Comparison of ENCODE assay signal across 15 mouse cellular contexts in genomic region chr12:73125250-73125649, GRCm38 (mm10). TPM values are rescaled to one million over a fixed set of nuclear protein-coding genes. Genes with fewer than 3 reads are reported as not detected.
DNase-seq lines count a peak whose midpoint lies in the region; ATAC-seq and TF ChIP-seq lines count a peak whose summit lies in the region.
"Had no signal": no experiment of that assay in that cellular context is flagged by ENCODE, and none has a peak within 500 bp of the region (broad histone marks: within the 10 kb centered on the region; RNA-seq: fewer than 3 reads in every experiment).

No protein-coding gene starts in this region.

- no peak overlapping the region for H3K27ac ChIP-seq in heart, embryonic 15.5 days
- H3K27ac ChIP-seq in liver, embryonic 13.5 days = no peak overlapping the region
- no peak overlapping the region for H3K27ac ChIP-seq in liver, postnatal 0 days (ENCODE audit: low read depth)
- no peak overlapping the region for H3K27ac ChIP-seq in CH12.LX (ENCODE audit: insufficient read depth, low read depth)
- no peak overlapping the region for H3K27ac ChIP-seq in brown adipose tissue, adult 24 weeks (replicated peaks; ENCODE audit: low read depth, low read length)
- H3K27ac ChIP-seq: forebrain, embryonic 15.5 days; stomach, postnatal 0 days had no signal

- TF ChIP-seq CTCF in liver, postnatal 0 days (IDR thresholded peaks at IDR 0.05; ENCODE audit: low read depth) = no peak
- TF ChIP-seq CTCF in CH12.LX (conservative IDR thresholded peaks at IDR 0.05 in 1 of 2, IDR thresholded peaks at IDR 0.05 in 1 of 2; ENCODE audit: low read depth in 2 of 2, low read length in 2 of 2) = no peak

- no peak overlapping the region for H3K4me3 ChIP-seq in heart, embryonic 15.5 days
- no peak overlapping the region for H3K4me3 ChIP-seq in liver, embryonic 13.5 days (replicated peaks)
- H3K4me3 ChIP-seq in liver, postnatal 0 days (ENCODE audit: low read depth, low read length) = no peak overlapping the region
- H3K4me3 ChIP-seq in CH12.LX (replicated peaks in 1 of 3; ENCODE audit: low read depth in 2 of 3, low read length in 2 of 3, poor library complexity in 1 of 3) = peak overlapping the region in 1 of 3 experiments; percentile 33
- H3K4me3 ChIP-seq in brown adipose tissue, adult 24 weeks (ENCODE audit: insufficient read depth, low read depth, low read length) = peak overlapping the region; percentile 14

- WGBS in heart, embryonic 15.5 days = 47% methylated on average over 4 of the region's 4 CpGs
- 65% methylated on average over 4 of the region's 4 CpGs for WGBS in liver, embryonic 13.5 days (ENCODE audit: insufficient replicate concordance)
- WGBS in liver, postnatal 0 days (ENCODE audit: insufficient replicate concordance) = 71% methylated on average over 4 of the region's 4 CpGs

- H3K36me3 ChIP-seq in heart, embryonic 15.5 days = no peaks in the 10 kb centered on the region
- no peaks in the 10 kb centered on the region for H3K36me3 ChIP-seq in liver, embryonic 13.5 days
- H3K36me3 ChIP-seq in liver, postnatal 0 days (replicated peaks; ENCODE audit: insufficient read depth, low read length) = no peaks in the 10 kb centered on the region
- H3K36me3 ChIP-seq in CH12.LX (replicated peaks in 1 of 2; ENCODE audit: control insufficient read depth in 1 of 2, insufficient read depth in 1 of 2, low read length in 1 of 2) = peaks cover 0 to 4% of the 10 kb centered on the region in 2 experiments
- H3K36me3 ChIP-seq: forebrain, embryonic 15.5 days had no signal

- no peak for TF ChIP-seq RAD21 in CH12.LX (IDR thresholded peaks at IDR 0.05; ENCODE audit: low read depth, low read length)

- peaks cover 12% of the 10 kb centered on the region for H3K4me1 ChIP-seq in heart, embryonic 15.5 days (replicated peaks)
- H3K4me1 ChIP-seq in liver, embryonic 13.5 days (replicated peaks) = peaks cover 18% of the 10 kb centered on the region
- 0 out of 2 replicates have a peak, but pooled peaks cover 4% of the 10 kb centered on the region for H3K4me1 ChIP-seq in liver, postnatal 0 days (ENCODE audit: insufficient read depth)
- H3K4me1 ChIP-seq in CH12.LX (ENCODE audit: control insufficient read depth in 1 of 2, insufficient read depth in 2 of 2) = peaks cover 3 to 18% of the 10 kb centered on the region in 2 experiments
- H3K4me1 ChIP-seq in brown adipose tissue, adult 24 weeks (ENCODE audit: control insufficient read depth, insufficient read depth, insufficient read length, low read length) = peaks cover 3% of the 10 kb centered on the region; the same call in 1 of the 2 replicates

- no peak for TF ChIP-seq EP300 in liver, postnatal 0 days (IDR thresholded peaks at IDR 0.05; ENCODE audit: low read depth)
- no peak for TF ChIP-seq EP300 in CH12.LX (IDR thresholded peaks at IDR 0.05; ENCODE audit: low read length)

- ATAC-seq in heart, embryonic 15.5 days (replicated peaks; ENCODE audit: insufficient number of reproducible peaks, insufficient read depth, low FRiP score, low read depth) = no peak
- no peak for ATAC-seq in liver, embryonic 13.5 days (ENCODE audit: low read depth)
- ATAC-seq in liver, postnatal 0 days = no peak
- ATAC-seq: forebrain, embryonic 15.5 days; hindbrain, embryonic 16.5 days had no signal

- dilution Hi-C loops in CH12.LX (cut with MboI; ENCODE audit: extremely low pct_ligation_motif_present, extremely low pct_unique_long_range_greater_than_20kb, low sequenced_read_pairs) = no loop called here

- DNase-seq in heart, postnatal 4 days = no peak
- DNase-seq in liver, embryonic 13.5 days = no peak
- DNase-seq in liver, postnatal 0 days = no peak
- DNase-seq in CH12.LX (ENCODE audit: extremely low read depth) = no peak
- no peak for DNase-seq in kidney, postnatal 10 days
- DNase-seq: cerebellum, adult 9-10 months; gastrocnemius, postnatal 36 days; kidney, adult 8-10 months; right cerebral cortex, postnatal 25 days had no signal

- in situ Hi-C loops in CH12.LX (cut with MboI; ENCODE audit: low pct_ligation_motif_present, low pct_unique_long_range_greater_than_20kb, low sequenced_read_pairs) = no loop called here

- TF ChIP-seq POLR2A in CH12.LX (IDR thresholded peaks at IDR 0.05; ENCODE audit: low read depth, low read length) = no peak

- H3K79me2 ChIP-seq in CH12.LX (replicated peaks; ENCODE audit: control insufficient read depth, extremely low read depth, insufficient read depth, poor library complexity, severe bottlenecking) = peaks cover 29% of the 10 kb centered on the region

- H3K9ac ChIP-seq in heart, embryonic 15.5 days = no peak overlapping the region
- H3K9ac ChIP-seq in liver, embryonic 13.5 days = no peak overlapping the region
- no peak overlapping the region for H3K9ac ChIP-seq in liver, postnatal 0 days (replicated peaks)
- H3K9ac ChIP-seq in CH12.LX (ENCODE audit: insufficient read depth, low read depth) = no peak overlapping the region
- H3K9ac ChIP-seq: forebrain, embryonic 15.5 days had no signal

- no peaks in the 10 kb centered on the region for H3K27me3 ChIP-seq in heart, embryonic 15.5 days
- no peaks in the 10 kb centered on the region for H3K27me3 ChIP-seq in liver, embryonic 13.5 days
- H3K27me3 ChIP-seq in liver, postnatal 0 days (ENCODE audit: insufficient read depth, low read length) = no peaks in the 10 kb centered on the region
- peaks cover 4% of the 10 kb centered on the region for H3K27me3 ChIP-seq in CH12.LX (replicated peaks)
- H3K27me3 ChIP-seq: forebrain, embryonic 15.5 days had no signal

- H3K9me3 ChIP-seq in heart, embryonic 15.5 days (replicated peaks) = no peaks in the 10 kb centered on the region
- H3K9me3 ChIP-seq in liver, embryonic 13.5 days (replicated peaks) = no peaks in the 10 kb centered on the region
- no peaks in the 10 kb centered on the region for H3K9me3 ChIP-seq in liver, postnatal 0 days (ENCODE audit: low read length)
- H3K9me3 ChIP-seq in CH12.LX (replicated peaks; ENCODE audit: low read length) = no peaks in the 10 kb centered on the region
- H3K9me3 ChIP-seq: forebrain, embryonic 15.5 days had no signal

- H3K4me2 ChIP-seq in heart, embryonic 15.5 days = peak overlapping the region; percentile 70; the same call in 1 of the 2 replicates
- peak overlapping the region; percentile 21; the same call in 1 of the 2 replicates for H3K4me2 ChIP-seq in liver, embryonic 13.5 days
- no peak overlapping the region for H3K4me2 ChIP-seq in liver, postnatal 0 days (ENCODE audit: low read depth, low read length)
- peak overlapping the region; percentile 16; the same call in 1 of the 2 replicates for H3K4me2 ChIP-seq in CH12.LX (ENCODE audit: insufficient read depth, low read depth, poor library complexity, severe bottlenecking)

TF ChIP-seq in CH12.LX, 34 proteins besides CTCF, POLR2A, EP300 and RAD21:
- TF ChIP-seq TBP (conservative IDR thresholded peaks at IDR 0.05; ENCODE audit: low read depth, low read length) (no peak), ETS1 (conservative IDR thresholded peaks at IDR 0.05; ENCODE audit: low read depth, low read length) (no peak), JUND (conservative IDR thresholded peaks at IDR 0.05; ENCODE audit: low read depth, low read length) (no peak), BHLHE40 (IDR thresholded peaks at IDR 0.05; ENCODE audit: low read depth, low read length) (no peak), CHD2 (IDR thresholded peaks at IDR 0.05; ENCODE audit: low read length) (no peak), HCFC1 (IDR thresholded peaks at IDR 0.05; ENCODE audit: low read depth, low read length) (no peak), ZC3H11A (IDR thresholded peaks at IDR 0.05; ENCODE audit: low read depth, low read length) (no peak), ZMIZ1 (IDR thresholded peaks at IDR 0.05; ENCODE audit: low read depth, low read length) (no peak), USF2 (conservative IDR thresholded peaks at IDR 0.05; ENCODE audit: low read depth, low read length) (no peak)

RNA-seq across cellular contexts. Expression of gene Mnat1, which starts 1.7 kb away (rescaled TPM):
- polyA plus RNA-seq in heart, embryonic 15.5 days (2015; fragmentation: Nextera tagmentation; extraction: Ambion mirVana) = 17.7 and 20.1 TPM in 2 replicates
- 10 to 100 TPM; 28.0 to 30.3 TPM for total RNA-seq in heart, postnatal 4 days (2021)
- polyA plus RNA-seq in liver, embryonic 13.5 days (2015; fragmentation: Nextera tagmentation; extraction: Ambion mirVana) = 11.9 TPM in 2 replicates
- 8.6 and 8.9 TPM in 2 replicates for polyA plus RNA-seq in liver, postnatal 0 days (2015; fragmentation: Nextera tagmentation; extraction: Ambion mirVana)
- total RNA-seq in CH12.LX (2012; rRNA removed) (38.1 and 39.4 TPM in 2 replicates), CH12.LX (2014; rRNA removed) (64.2 and 73.8 TPM in 2 replicates)
- polyA plus RNA-seq in CH12.LX (2012; ENCODE audit: insufficient read length, low read depth) = 69.0 TPM in 2 replicates
- 20.6 and 25.7 TPM in 2 replicates for polyA plus RNA-seq in brown adipose tissue, adult 24 weeks (2012; ENCODE audit: insufficient read depth, insufficient read length, missing spikeins)

RNA-seq across cellular contexts. Expression of gene Six4, which starts 12.0 kb away (rescaled TPM):
- polyA plus RNA-seq in heart, embryonic 15.5 days (2015; fragmentation: Nextera tagmentation; extraction: Ambion mirVana) = 0.82 and 1.5 TPM in 2 replicates
- 1 to 10 TPM; 2.3 TPM for total RNA-seq in heart, postnatal 4 days (2021)
- 0.05 TPM in 2 replicates for polyA plus RNA-seq in liver, embryonic 13.5 days (2015; fragmentation: Nextera tagmentation; extraction: Ambion mirVana)
- not detected in 2 replicates for polyA plus RNA-seq in liver, postnatal 0 days (2015; fragmentation: Nextera tagmentation; extraction: Ambion mirVana)
- 2.0 and 2.4 TPM in 2 replicates for total RNA-seq in CH12.LX (2012; rRNA removed)
- 2.2 and 2.4 TPM in 2 replicates for total RNA-seq in CH12.LX (2014; rRNA removed)
- 1.9 and 2.5 TPM in 2 replicates for polyA plus RNA-seq in CH12.LX (2012; ENCODE audit: insufficient read length, low read depth)
- polyA plus RNA-seq in brown adipose tissue, adult 24 weeks (2012; ENCODE audit: insufficient read depth, insufficient read length, missing spikeins) = 0.79 and 0.92 TPM in 2 replicates
- total RNA-seq: megakaryocyte progenitor cell, adult 5-6 weeks had no signal
